Mouse (Mus musculus) cerebellum, adult 2 months (tissue): ENCODE results near the gene Dcaf5.

ENCODE experiments used
- CTCF ChIP-seq: fragments of 200-500 bp; IDR thresholded peaks from 2 replicates; pipeline ENCODE4 v1.5.1; 2011; ENCODE audit warnings: low read depth, mild to moderate bottlenecking, control low read depth, low read length, moderate library complexity, borderline replicate concordance; ENCODE audit not compliant: insufficient read depth
- POLR2A ChIP-seq: fragments of 200-500 bp; IDR thresholded peaks from 2 replicates; pipeline ENCODE4 v1.6.1; 2011; ENCODE audit warnings: low read length, control low read depth, borderline replicate concordance; ENCODE audit not compliant: insufficient read depth

DNA sequence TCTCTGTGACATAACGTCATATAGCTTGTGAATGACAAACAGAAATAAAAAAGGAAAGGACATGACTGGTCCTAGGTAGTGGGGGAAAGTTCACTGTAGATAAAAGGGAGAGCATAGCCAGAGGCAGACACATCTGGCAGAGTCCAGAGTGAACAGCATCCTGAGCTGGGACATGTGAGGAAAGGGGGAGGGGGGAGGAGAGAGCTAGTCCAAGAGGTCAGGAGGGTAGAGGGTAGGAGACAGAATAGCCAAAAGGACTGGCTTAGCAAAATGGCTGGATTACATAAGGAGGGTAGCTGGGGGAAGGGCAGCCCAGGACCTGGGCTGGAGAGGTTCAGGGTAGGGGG, 111.6 kb downstream of the Dcaf5 start:
- no peak for TF ChIP-seq CTCF
- no peak for TF ChIP-seq POLR2A
